Mouse (Mus musculus) MEL (cell line): ENCODE results near the gene Gm11549.

ENCODE experiments used
- CHD1 ChIP-seq: IDR thresholded peaks from 2 replicates; pipeline ENCODE4 v1.6.1; 2012; ENCODE audit warnings: low read depth, mild to moderate bottlenecking, inconsistent platforms, low read length, improper control_type of control experiment
- CTCF ChIP-seq, 3 experiments: IDR thresholded peaks in 2 of 3; conservative IDR thresholded peaks in 1 of 3; 2 replicates each; pipeline ENCODE4 v1.5.1; 2011 to 2012; ENCODE audit warnings: low read length in 3 of 3, low read depth in 2 of 3, mild to moderate bottlenecking in 2 of 3, improper control_type of control experiment in 1 of 3, inconsistent platforms in 1 of 3, mixed read lengths in 1 of 3, moderate library complexity in 1 of 3; ENCODE audit not compliant: control insufficient read depth in 1 of 3, insufficient read depth in 1 of 3, poor library complexity in 1 of 3, severe bottlenecking in 1 of 3
- E2F4 ChIP-seq: IDR thresholded peaks from 2 replicates; pipeline ENCODE4 v1.6.1; 2011; ENCODE audit warnings: low read depth, low read length, improper control_type of control experiment, borderline replicate concordance
- EP300 ChIP-seq, 2 experiments: IDR thresholded peaks; 2 replicates each; pipeline ENCODE4 v1.6.1; 2011; ENCODE audit warnings: improper control_type of control experiment in 2 of 2, low read length in 2 of 2, low read depth in 1 of 2, mild to moderate bottlenecking in 1 of 2
- ETS1 ChIP-seq: IDR thresholded peaks from 2 replicates; pipeline ENCODE4 v1.6.1; 2012; ENCODE audit warnings: low read depth, mild to moderate bottlenecking, inconsistent platforms, low read length, improper control_type of control experiment, moderate library complexity
- POLR2A ChIP-seq, 2 experiments: IDR thresholded peaks; 2 replicates each; pipeline ENCODE4 v1.6.1; 2011 to 2012; ENCODE audit warnings: low read length in 2 of 2, mild to moderate bottlenecking in 2 of 2, control low read depth in 1 of 2, improper control_type of control experiment in 1 of 2, low read depth in 1 of 2, moderate library complexity in 1 of 2; ENCODE audit not compliant: control insufficient read depth in 1 of 2, insufficient read depth in 1 of 2, poor library complexity in 1 of 2
- UBTF ChIP-seq: IDR thresholded peaks from 2 replicates; pipeline ENCODE4 v1.6.1; 2012; ENCODE audit warnings: low read depth, mild to moderate bottlenecking, inconsistent platforms, low read length, improper control_type of control experiment, moderate library complexity, borderline replicate concordance; ENCODE audit not compliant: insufficient read depth
- ZNF384 ChIP-seq: IDR thresholded peaks from 2 replicates; pipeline ENCODE4 v1.6.1; 2012; ENCODE audit warnings: low read depth, mild to moderate bottlenecking, inconsistent platforms, low read length, improper control_type of control experiment

DNA sequence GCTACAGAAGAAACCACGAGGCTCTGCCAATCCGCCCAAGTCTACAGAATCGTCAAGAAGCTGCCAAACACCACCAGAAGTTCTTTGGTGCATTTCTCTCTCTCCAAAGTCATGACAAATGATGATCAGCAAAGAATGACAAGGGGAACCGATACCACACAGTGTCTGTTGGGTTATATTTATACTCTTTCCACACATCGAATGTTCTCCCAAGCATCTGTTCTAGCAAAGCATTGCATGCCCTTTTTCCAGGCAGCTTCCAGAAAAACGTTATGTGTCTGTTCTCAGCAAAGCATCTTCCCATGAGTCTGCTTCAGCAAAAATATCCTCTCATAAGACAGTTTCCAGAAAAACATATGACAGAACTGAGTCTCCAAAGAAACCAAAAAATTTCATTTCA, 34.7 kb downstream of the Gm11549 start:
- TF ChIP-seq CHD1 (no peak), EP300 (IDR thresholded peaks at IDR 0.05; ENCODE audit: low read depth in 1 of 2, low read length in 2 of 2) (no peak), ETS1 (no peak), POLR2A (IDR thresholded peaks at IDR 0.05; ENCODE audit: control insufficient read depth in 1 of 2, insufficient read depth in 1 of 2, low read depth in 1 of 2, low read length in 2 of 2, poor library complexity in 1 of 2) (no peak), CTCF (IDR thresholded peaks at IDR 0.05 in 2 of 3, conservative IDR thresholded peaks at IDR 0.05 in 1 of 3; ENCODE audit: control insufficient read depth in 1 of 3, insufficient read depth in 1 of 3, low read depth in 2 of 3, low read length in 3 of 3, poor library complexity in 1 of 3, severe bottlenecking in 1 of 3) (no peak), UBTF (no peak), ZNF384 (no peak), E2F4 (no peak)
